Mouse (Mus musculus): ENCODE measurements around the gene Atg7. TPM values are rescaled to one million over a fixed set of nuclear protein-coding genes. Genes with fewer than 3 reads are reported as not detected.

Atg7 gene
- total and polyA plus RNA-seq, 2 experiments from 2014 or later = 18.9 to 19.1 TPM

GRCm38 (mm10) chr6:114826889-114827288 lies 184.0 kb downstream of the Atg7 start:
- WGBS = 76% methylated on average over 2 of the region's 2 CpGs
- ATAC-seq (no peak), DNase-seq (no peak)
- Histone ChIP-seq H3K9ac (no peak overlapping the region), H3K9me3 (ENCODE audit: low read length) (no peaks in the 10 kb centered on the region), H3K36me3 (ENCODE audit: insufficient read depth) (no peaks in the 10 kb centered on the region), H3K4me3 (ENCODE audit: low read depth, low read length) (no peak overlapping the region), H3K4me2 (ENCODE audit: low read depth) (no peak overlapping the region), H3K4me1 (ENCODE audit: insufficient read depth) (no peaks in the 10 kb centered on the region), H3K27ac (ENCODE audit: low read depth, low read length) (no peak overlapping the region), H3K27me3 (ENCODE audit: insufficient read depth, low read length) (no peaks in the 10 kb centered on the region)
- TF ChIP-seq CTCF (IDR thresholded peaks at IDR 0.05; ENCODE audit: low read depth) = no peak

GRCm38 (mm10) chr6:114829660-114830438 lies 187.0 kb downstream of the Atg7 start:
- no peak for ATAC-seq
- no peaks in the 10 kb centered on the region for H3K36me3 ChIP-seq (ENCODE audit: insufficient read depth)
- H3K27me3 ChIP-seq (ENCODE audit: insufficient read depth, low read length) = no peaks in the 10 kb centered on the region
- no peak for TF ChIP-seq CTCF (IDR thresholded peaks at IDR 0.05; ENCODE audit: low read depth)
- H3K27ac ChIP-seq (ENCODE audit: low read depth, low read length) = no peak overlapping the region
- H3K4me2 ChIP-seq (ENCODE audit: low read depth) = no peak overlapping the region
- H3K9me3 ChIP-seq (ENCODE audit: low read length) = no peaks in the 10 kb centered on the region
- 92% methylated on average over 9 of the region's 9 CpGs for WGBS
- H3K4me3 ChIP-seq (ENCODE audit: low read depth, low read length) = no peak overlapping the region
- H3K9ac ChIP-seq = no peak overlapping the region
- no peaks in the 10 kb centered on the region for H3K4me1 ChIP-seq (ENCODE audit: insufficient read depth)
- DNase-seq = no peak

GRCm38 (mm10) chr6:114831807-114832206 lies 188.9 kb downstream of the Atg7 start:
- Histone ChIP-seq H3K27me3 (ENCODE audit: insufficient read depth, low read length) (no peaks in the 10 kb centered on the region), H3K4me3 (ENCODE audit: low read depth, low read length) (no peak overlapping the region), H3K4me2 (ENCODE audit: low read depth) (no peak overlapping the region), H3K9ac (no peak overlapping the region), H3K4me1 (ENCODE audit: insufficient read depth) (no peaks in the 10 kb centered on the region), H3K9me3 (ENCODE audit: low read length) (no peaks in the 10 kb centered on the region), H3K27ac (ENCODE audit: low read depth, low read length) (no peak overlapping the region), H3K36me3 (ENCODE audit: insufficient read depth) (no peaks in the 10 kb centered on the region)
- DNase-seq (no peak), ATAC-seq (no peak)
- 97% methylated on average over 3 of the region's 3 CpGs for WGBS
- TF ChIP-seq CTCF (IDR thresholded peaks at IDR 0.05; ENCODE audit: low read depth) = no peak

GRCm38 (mm10) chr6:114833058-114833685 lies 190.3 kb downstream of the Atg7 start:
- H3K4me1 ChIP-seq (ENCODE audit: insufficient read depth) = no peaks in the 10 kb centered on the region
- no peaks in the 10 kb centered on the region for H3K27me3 ChIP-seq (ENCODE audit: insufficient read depth, low read length)
- no peak overlapping the region for H3K4me3 ChIP-seq (ENCODE audit: low read depth, low read length)
- H3K9me3 ChIP-seq (ENCODE audit: low read length) = no peaks in the 10 kb centered on the region
- no peak for TF ChIP-seq CTCF (IDR thresholded peaks at IDR 0.05; ENCODE audit: low read depth)
- ATAC-seq = peak; percentile 55; the same call in 1 of the 2 replicates
- DNase-seq = no peak
- H3K36me3 ChIP-seq (ENCODE audit: insufficient read depth) = no peaks in the 10 kb centered on the region
- H3K4me2 ChIP-seq (ENCODE audit: low read depth) = no peak overlapping the region
- 79% methylated on average over 9 of the region's 9 CpGs for WGBS
- H3K9ac ChIP-seq = no peak overlapping the region
- 0 out of 2 replicates have a peak overlapping the region, but pooled peaks have one; percentile 9 for H3K27ac ChIP-seq (ENCODE audit: low read depth, low read length)

GRCm38 (mm10) chr6:114833791-114834346 lies 191.0 kb downstream of the Atg7 start:
- H3K27ac ChIP-seq (ENCODE audit: low read depth, low read length) = 0 out of 2 replicates have a peak overlapping the region, but pooled peaks have one; percentile 9
- no peak overlapping the region for H3K9ac ChIP-seq
- H3K27me3 ChIP-seq (ENCODE audit: insufficient read depth, low read length) = no peaks in the 10 kb centered on the region
- H3K4me2 ChIP-seq (ENCODE audit: low read depth) = no peak overlapping the region
- no peaks in the 10 kb centered on the region for H3K4me1 ChIP-seq (ENCODE audit: insufficient read depth)
- no peak overlapping the region for H3K4me3 ChIP-seq (ENCODE audit: low read depth, low read length)
- no peaks in the 10 kb centered on the region for H3K9me3 ChIP-seq (ENCODE audit: low read length)
- H3K36me3 ChIP-seq (ENCODE audit: insufficient read depth) = no peaks in the 10 kb centered on the region
- 80% methylated on average over 4 of the region's 4 CpGs for WGBS
- ATAC-seq = no peak
- no peak for DNase-seq
- TF ChIP-seq CTCF (IDR thresholded peaks at IDR 0.05; ENCODE audit: low read depth) = no peak

- no peak overlapping the region for H3K4me2 ChIP-seq (ENCODE audit: low read depth)
- H3K27ac ChIP-seq (ENCODE audit: low read depth, low read length) = no peak overlapping the region
- TF ChIP-seq CTCF (IDR thresholded peaks at IDR 0.05; ENCODE audit: low read depth) = no peak
- no peaks in the 10 kb centered on the region for H3K36me3 ChIP-seq (ENCODE audit: insufficient read depth)
- no peaks in the 10 kb centered on the region for H3K4me1 ChIP-seq (ENCODE audit: insufficient read depth)
- DNase-seq (no peak), ATAC-seq (no peak)
- 58% methylated on average over 7 of the region's 7 CpGs for WGBS
- no peak overlapping the region for H3K9ac ChIP-seq
- H3K4me3 ChIP-seq (ENCODE audit: low read depth, low read length) = no peak overlapping the region
- H3K9me3 ChIP-seq (ENCODE audit: low read length) = no peaks in the 10 kb centered on the region
- H3K27me3 ChIP-seq (ENCODE audit: insufficient read depth, low read length) = no peaks in the 10 kb centered on the region
Observed at GRCm38 (mm10) chr6:114835344-114835743, 192.4 kb downstream of the Atg7 start.

GRCm38 (mm10) chr6:114835752-114836151 lies 192.9 kb downstream of the Atg7 start:
- WGBS = 94% methylated on average over 1 of the region's 1 CpGs
- H3K27ac ChIP-seq (ENCODE audit: low read depth, low read length) = no peak overlapping the region
- no peaks in the 10 kb centered on the region for H3K9me3 ChIP-seq (ENCODE audit: low read length)
- H3K36me3 ChIP-seq (ENCODE audit: insufficient read depth) = no peaks in the 10 kb centered on the region
- H3K4me3 ChIP-seq (ENCODE audit: low read depth, low read length) = no peak overlapping the region
- DNase-seq = no peak
- no peak overlapping the region for H3K4me2 ChIP-seq (ENCODE audit: low read depth)
- TF ChIP-seq CTCF (IDR thresholded peaks at IDR 0.05; ENCODE audit: low read depth) = no peak
- no peak overlapping the region for H3K9ac ChIP-seq
- H3K27me3 ChIP-seq (ENCODE audit: insufficient read depth, low read length) = no peaks in the 10 kb centered on the region
- ATAC-seq = peak; percentile 40; the same call in 1 of the 2 replicates
- no peaks in the 10 kb centered on the region for H3K4me1 ChIP-seq (ENCODE audit: insufficient read depth)

Data from forebrain, postnatal 0 days (tissue).